Mouse (Mus musculus): Measurements from ENCODE around the gene Tesc.

Tesc gene

DNA sequence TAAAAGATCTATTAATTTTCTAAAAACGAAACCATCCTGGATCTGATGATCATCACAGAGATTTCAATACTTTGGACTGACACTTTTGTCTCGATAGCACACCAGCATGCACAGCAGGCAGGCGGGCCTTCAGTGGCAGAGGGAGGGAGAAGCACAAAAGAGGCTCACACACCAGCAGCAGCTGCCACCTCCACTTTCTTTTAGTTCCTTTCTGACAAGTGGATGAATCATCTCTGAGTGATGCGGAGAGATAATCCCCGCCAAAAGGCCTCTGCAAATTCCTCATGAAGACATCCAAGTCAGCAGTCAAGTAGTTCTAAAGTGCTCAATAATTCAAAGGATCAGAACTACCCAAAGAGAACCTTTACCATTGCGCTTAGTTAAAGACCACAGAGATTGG is 51.8 kb downstream of the Tesc start:
- DNase-seq: peak in 1 of 2 experiments; percentile 6

DNA sequence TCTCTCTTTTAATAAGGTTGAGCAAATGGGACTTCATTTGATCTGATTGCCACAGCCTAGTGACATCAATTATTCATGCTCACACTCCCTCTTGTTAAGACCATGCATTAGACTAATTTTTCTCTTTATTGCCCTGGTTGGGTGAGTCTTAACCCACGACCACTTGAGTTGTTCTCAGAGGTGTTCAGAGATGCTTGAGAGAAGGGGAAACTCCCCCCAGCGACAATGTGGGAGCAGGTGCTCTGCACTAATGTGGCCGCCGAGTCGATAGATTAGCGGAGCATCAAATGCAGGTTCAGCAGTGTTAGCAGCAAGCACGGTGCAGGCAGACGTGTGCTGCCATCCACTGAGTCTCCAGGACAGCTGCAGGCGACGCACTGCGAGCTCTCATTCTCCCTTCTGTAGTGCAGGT is 52.3 kb downstream of the Tesc start:
- DNase-seq: no peak

DNA sequence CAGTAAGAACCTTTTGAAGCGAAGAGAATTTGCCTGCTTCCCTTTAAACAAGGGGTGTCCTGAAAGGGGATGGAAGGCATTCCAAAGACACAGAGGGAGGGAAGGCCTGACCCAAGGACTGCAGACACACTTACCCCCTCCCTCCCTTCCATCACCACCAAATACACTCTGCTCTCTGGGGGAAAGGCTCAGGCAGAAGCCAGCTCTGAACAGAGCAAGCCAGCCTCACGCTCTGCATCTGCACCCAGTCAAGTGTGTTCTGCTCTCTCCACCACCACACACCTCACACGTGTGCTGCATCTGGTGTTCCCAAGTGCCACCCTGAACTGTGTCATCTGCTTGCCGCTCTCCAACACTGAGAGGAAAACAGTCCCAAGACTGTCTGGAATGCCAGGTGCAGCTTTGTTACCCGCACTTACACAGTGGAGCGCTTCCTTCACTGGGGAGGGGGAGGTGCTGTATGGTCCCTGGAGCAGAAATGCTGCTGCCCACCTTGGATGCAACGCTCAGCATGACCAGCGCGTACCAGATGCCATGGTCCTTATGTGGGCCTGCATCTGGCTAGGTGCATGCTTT is 53.9 kb downstream of the Tesc start:
- DNase-seq: peak in 1 of 2 experiments; percentile 10

DNA sequence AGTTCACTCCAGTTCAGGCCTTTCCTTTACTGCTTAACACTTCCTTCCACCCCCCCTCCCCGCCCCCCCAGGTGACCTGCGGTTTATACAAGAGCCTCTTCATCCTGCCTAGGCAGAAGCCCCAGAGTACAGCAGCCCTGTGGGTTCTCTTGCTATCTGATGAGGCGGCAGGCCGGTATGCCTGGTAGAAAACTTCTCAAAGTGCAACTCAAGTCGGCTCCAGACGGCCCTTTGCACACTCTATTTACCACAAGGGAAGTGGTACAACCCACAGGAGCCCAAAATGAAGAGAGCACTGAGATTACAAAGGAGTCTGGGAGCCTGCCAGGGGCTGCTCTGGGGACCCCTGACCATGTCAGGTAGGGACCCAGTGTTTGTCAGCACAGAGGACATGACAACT is 54.5 kb downstream of the Tesc start:
- peak in 1 of 2 experiments; percentile 18 for DNase-seq

DNA sequence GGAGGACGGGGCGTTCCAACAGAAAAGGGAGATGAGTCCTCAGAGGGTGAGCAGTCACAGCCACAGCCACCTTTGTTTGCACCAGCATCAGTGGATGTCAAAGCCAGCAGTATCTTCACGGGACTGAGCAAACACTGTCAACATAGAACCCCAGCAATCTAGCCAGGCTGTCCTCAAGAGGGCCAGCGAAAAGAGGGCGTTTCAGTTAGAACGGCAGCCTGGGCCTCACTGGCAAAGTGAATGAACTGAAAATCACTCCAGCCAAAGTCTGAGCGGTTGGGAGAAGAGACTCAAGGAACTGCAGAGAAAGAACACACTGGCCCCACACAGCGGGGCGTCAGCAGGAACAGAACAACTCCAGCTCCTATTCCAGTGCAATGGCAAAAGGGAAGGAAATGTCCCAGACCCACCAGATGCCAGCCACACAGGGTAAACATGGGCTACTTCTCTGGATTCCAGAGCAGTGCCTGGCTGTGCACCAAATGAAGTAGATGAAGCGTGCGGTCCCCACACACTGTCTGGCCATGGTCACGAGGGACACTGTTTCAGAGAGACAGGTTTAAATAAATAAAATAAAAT is 55.6 kb downstream of the Tesc start:
- DNase-seq: peak in 1 of 2 experiments; percentile 39

DNA sequence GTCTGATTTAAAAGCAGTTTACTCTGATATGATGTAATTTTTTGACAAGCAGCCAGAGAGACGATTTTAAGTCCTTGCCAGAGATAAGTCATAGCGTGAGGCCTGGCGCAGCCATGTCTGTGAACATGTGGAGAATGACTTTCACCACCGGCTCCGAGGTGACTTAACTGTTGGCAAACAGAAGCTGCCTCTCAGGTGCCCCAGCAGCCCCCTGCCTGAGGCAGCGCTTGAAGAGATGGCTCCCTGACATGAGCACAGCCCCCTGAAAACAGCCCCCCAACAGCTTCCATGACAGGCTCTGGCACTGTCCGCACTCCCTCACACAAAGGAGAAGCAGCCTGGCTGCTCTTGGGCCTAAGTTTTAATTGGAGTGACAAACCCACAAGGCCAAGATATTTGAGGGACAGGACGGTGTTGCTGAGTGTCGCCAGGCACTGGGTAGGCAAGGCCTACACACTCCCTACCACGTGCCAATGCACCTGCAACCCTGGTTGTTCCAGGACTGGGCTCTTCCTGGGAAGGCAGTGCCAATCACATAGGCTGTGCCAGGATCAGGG is 56.7 kb downstream of the Tesc start:
- peak in 1 of 2 experiments; percentile 36 for DNase-seq

DNA sequence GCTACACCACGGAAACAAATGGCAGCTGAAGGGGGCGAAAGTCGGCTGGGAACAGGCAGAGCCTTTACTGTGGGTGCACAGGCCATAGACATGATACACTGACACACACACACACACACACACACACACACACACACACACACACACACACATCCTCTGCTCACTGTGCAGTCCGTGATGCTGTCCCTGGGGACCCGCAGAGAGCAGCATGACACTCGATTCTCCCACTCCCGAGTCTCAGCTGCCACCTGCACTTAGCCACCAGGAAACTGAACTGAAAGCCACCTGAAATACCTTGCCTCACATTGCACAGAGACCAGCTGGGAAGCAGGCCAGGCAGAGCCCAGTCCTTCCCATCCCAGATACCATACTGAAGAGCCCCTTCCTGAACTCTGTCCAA is 57.8 kb downstream of the Tesc start:
- peak in 1 of 2 experiments; percentile 28 for DNase-seq

DNA sequence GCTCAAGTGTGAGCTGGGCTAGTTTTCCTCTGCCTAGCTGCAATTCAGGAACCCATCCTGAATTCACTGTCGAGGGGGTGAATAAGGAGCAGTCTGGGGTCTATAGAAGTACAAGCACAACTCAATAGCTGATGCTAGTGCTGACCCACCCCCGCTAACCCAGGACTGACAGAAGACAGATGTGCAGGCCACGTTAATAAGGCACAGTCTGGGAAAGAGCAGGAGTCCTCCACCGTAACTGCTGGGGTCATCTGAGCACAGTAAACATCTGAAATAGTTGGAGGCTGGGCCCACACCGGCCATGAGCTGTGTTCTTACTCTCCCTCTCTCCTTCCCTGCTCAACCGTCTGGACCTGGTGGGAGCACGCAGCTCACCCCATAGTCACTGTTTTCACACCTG is 59.4 kb downstream of the Tesc start:
- peak in 1 of 2 experiments; percentile 11 for DNase-seq

DNA sequence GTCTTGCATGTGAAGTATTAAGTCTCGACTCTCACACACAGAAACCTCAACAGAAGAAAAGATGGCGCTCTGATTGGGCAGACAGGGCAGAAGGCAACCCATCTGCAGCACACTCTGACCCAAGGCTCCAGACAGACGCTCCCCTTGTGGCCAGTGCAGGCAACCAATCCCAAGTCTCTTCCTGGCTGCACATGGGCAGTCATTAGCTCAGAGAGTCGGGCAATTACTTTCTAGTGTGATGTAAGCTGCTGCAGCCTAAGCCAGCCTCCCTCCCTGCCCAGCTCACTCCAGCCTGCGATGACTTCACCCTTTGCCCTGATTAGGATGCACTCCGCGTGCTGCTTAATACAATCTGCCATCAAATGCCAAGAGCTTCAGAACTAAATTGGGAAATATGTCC is 61.6 kb downstream of the Tesc start:
- peak; percentile 71 to 85 for DNase-seq

DNA sequence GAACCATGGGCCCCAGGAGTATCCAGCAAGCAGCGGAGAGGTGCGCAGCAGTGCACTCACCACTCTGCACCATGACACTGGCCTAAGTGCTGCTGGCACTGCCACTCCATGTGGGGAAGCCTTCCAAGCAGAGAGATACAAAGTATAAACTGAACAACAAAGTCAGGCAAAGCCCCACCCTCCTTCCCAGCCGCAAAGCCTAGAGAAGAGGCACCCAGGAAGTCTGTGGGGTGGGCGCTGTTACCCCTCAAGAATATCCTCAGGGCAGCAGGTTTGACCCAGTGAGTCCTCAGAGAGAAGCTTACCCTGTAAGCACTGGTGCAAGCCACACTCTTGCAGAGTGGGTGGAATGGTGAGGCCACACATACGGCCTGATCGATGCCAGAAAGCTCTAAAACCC is 62.6 kb downstream of the Tesc start:
- DNase-seq: peak in 1 of 2 experiments; percentile 18

DNA sequence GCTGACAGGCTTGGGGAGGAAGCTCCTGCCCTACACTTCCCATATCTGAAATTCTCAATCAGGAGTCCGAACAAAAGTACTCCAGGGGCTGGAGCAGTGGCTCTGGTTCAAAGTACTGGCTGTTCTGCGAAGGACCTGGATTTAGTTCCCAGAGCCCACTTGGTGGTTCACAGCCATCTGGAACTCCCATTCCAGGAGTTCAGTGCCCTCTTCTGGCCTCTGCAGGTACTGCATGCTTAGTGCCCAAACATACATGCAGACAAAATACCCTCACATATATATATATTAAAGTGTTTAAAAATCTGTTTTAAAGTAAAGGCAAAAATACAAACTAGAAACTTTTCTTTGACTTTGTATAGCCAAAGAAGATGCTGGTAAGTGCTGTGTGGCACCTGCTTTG is 63.3 kb downstream of the Tesc start:
- DNase-seq: peak in 1 of 2 experiments; percentile 50

DNA sequence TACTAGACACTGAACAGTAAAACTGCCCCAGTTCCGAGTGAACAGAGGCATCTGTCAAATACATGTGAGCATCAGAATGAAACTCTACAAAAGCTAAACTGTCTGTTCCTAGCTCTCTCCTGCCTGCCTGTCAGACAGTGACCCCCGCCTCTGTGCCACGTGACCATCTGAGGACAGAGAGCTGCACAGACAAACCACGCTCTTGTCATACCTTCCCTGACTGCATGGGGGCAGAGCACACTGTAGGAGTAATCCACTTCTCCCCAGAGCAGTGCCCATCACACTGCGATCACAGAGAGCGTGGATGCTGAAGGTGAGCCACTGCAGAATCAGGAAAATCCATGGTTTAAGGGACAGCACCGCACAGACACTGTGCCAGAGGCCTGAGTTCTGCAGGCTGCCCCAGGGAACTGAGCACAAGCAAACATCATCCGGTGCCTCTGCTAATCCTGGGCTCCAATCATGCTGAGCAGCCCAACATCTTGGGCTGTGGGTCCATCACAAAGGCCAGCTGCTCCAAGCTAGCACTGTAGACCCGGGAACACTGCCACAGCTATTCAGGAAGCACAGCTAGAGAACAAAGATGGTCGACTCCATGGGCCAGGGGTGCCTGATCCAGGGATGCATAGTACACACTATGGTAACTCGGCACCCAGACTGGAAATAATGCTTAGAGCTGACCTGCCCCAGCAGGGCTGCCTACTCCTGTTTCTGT is 65.9 kb downstream of the Tesc start:
- DNase-seq: no peak

DNA sequence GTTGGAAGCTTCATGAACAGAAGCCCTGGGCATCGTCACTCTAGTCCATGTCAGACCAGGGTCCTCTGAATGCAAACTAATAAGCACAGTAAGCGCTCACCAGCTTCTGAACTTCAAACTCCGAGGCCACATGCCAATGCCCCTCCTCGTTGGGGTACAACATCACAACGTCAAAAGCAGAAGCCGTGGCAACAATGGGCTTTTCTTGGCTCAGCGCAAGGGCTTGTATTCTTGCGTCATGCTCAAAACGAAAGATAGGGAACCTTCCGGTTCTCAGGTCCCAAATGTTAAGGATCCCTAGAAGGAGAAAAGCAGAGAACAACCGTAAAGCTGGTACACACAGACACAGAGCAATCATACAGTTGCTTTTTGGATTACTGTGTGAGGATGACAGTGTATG is 67.9 kb downstream of the Tesc start:
- DNase-seq: no peak

DNA sequence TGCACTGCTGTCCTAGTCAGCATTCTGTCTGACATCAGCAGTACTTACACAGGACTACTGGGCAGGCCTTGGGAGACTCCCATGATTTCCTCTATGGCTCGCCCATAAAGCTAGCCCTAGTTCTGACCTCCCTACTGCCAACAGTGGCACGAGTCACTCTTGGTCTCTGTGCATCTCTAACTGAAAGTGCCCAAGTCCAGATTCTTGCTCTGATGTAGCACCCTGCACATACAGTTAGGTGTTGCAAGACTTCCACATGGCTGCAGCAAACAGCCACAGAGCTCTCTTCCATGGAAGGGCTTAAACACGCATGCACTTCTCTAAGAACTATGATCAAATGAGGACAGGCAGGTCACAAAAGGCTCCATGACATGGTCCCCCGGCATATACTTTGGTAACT is 68.3 kb downstream of the Tesc start:
- DNase-seq: no peak

DNA sequence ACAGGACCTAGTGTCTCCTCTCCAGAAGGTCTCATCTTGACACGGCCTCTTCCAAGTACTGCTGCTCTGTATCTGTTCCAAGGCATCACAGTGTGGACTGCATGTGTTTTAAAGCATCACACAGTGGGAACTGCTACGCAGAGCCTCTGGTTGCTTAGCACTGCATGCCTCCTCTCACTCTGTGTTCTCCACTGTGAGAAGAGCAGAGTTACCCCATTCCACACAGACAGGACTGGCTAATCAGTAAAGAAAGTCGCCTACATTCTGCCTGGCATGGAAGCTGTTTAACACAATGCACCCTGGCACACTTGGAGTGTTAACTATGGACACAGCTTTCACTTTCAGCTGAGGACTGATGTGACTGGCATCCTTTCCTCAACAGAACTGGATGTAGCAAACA is 68.8 kb downstream of the Tesc start:
- DNase-seq: no peak

DNA sequence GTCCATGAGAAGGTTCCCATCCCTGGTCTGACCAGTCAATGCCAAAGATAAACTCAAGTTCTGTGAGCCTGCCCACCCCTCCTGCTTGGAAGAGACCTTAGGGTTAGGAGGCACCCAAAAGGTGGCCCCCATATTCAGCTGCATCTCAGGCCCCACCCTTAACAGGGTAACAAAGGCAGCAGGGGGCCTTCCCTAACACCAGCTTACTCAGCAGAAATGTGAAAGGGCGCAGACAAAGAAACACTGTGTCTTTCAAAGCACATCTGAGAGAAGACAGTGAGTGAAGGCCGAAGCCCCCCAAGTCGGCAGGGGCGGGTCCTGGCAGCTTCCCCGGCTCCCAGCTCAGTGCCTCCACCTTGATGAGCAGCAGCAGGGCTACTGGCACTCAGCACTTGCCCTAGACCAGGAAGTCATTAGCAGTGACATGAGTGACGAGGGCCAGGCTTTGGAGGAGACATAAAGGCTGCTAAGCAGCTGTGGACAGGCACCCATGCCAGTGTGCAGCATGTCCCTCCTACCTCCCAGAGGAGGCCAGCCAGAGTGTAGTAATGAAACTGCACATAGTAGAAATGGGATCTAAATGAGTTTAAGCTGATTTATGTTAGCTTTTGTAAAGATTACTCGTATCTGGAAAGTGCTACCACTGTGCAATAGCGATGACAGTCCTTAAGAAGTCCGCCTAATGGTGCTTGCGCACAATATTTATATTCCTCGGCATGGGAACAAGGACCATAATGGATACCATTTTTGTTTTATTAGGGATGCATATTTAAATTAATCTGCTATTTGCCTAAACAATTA is 71.7 kb downstream of the Tesc start:
- no peak for DNase-seq

DNA sequence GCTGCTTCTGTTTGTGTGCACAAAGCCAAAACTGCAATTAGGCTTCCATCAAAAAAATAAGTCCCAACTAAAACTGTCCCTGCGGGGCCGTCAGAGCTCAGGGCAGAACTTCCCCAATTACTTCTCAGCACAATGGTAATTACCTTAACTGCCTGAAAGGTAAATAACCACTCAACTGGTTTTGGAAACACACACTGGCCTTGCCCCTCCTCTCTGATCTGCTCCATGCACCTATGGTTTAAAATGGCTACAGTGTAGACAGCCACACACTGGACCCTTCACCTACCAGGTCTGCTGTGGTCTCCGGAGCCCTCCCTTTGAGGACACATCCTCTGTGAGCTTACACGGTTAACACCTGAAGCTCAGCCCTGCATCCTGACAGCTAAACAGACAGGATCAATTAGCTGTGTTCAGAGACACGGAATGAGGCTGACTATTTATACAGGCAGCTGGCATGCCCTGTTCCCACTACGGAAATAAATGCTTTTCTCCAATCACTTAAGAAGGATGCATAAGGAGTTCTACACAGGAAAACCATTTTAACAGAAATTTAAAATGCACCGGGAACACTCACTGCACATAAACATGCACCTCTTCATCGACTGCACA is 72.4 kb downstream of the Tesc start:
- no peak for DNase-seq

DNA sequence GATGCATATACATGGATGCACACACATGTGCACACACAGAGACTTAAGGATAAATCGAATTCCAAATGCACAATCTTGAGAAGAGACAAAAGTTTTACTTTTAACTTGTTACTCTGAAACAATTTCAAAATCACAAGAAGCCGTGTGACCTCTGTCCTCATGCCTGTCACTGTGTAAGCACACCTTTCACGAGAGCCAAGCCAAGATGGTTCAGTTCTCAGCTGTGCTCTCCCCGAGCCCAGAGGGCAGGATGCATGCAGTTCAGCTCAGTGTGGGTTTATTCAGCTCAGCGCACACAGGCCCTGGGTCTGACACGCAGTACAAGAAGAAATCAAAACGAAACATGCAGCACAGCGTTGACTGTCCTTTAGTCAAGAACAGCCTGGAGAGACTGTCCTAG is 78.0 kb downstream of the Tesc start:
- DNase-seq: no peak

DNA sequence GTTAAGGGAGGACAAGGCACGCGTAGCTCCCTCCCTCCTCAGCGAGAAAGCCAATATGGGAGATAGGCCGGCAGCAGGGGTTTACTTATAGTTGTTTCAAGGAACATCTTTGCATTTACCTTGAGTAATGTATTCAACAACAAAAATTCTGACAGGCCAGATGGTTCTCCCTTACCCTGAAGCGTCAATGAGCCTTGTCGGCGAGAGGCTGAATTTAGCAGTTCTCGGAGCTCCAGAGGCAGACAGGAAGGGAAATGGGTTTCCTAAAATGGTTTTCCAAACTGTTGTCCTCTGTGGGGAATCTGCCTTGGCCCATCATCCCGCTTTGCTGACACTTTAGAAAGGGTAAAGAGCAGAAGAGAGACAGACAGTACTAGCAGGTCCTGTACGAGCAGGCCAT is 79.1 kb downstream of the Tesc start:
- DNase-seq: no peak

DNA sequence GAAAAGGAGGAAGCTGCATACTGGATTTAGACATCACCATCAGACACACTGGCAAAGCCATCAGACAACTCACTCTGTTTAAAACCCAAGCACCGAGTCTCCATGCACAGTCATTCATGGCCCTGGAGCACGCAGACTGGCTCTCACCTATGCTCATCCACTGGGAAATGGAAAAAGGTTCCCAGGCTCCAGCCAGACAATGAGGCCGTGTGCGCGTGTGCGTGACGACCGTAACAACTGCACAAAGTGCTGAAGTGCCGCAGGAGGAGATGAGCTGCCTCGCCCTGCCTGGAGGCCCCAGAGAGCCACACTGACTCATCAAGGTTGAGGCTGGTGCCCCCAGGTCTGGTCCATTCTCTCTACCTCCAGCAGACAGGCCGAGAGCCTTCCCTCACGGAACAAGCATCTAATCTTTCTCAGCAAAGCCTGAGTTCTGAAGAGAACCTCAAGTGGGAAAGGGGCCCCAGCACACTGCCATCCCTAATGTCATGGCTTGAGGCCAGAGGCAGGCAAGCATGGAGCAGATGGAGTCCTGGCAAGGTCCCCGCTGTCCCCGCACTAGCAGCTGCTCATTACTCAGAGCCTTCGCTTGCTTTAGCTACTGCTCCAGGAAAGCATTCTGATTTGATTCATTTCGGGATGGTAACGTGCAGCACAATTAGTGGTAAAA is 80.7 kb downstream of the Tesc start:
- DNase-seq: peak; percentile 92 to 93

DNA sequence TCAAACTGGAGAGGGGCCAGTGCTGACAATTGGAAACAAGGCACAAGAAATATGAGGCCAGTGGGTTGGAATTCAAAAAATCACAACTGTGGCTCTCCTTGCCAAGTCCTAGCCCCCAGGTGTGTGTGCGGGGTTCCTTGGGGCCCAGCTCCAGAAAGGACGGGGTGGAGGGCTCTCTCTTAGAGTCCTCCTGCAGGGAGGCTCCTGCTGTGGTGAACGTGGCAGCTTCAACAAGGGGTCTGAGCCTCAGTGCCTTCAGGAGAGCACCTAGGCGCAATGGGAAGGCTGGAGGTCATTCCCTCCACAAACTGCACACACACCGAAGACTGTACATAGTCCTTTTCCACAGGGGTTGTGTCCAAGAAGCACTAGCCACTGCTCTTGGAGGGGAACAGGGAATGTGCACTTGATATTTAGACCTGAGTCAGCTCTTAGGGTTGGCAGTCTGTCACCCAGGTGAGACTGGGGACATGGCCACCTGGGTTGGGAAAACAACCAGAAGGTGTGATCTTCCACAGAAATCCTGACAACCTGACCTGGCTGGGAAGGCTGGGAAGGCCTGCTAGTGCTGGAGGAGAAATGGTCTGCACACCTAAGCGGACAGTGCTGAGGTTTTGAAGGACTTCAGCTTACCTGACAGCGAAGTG is 81.4 kb downstream of the Tesc start:
- DNase-seq: peak in 1 of 2 experiments; percentile 38
